Mouse (Mus musculus) heart, adult 2 months (tissue): ENCODE data around the gene Scgb1a1.

Experiments used
- CTCF ChIP-seq: fragments of 200-600 bp; IDR thresholded peaks from 2 replicates; pipeline ENCODE4 v1.8.1; 2022; ENCODE audit warnings: antibody characterized with exemption, mild to moderate bottlenecking, moderate library complexity
- EP300 ChIP-seq: fragments of 200-500 bp; IDR thresholded peaks from 2 replicates; pipeline ENCODE4 v1.6.1; 2011; ENCODE audit warnings: low read depth, low read length, control low read depth; ENCODE audit not compliant: insufficient read depth
- POLR2A ChIP-seq: fragments of 200-500 bp; IDR thresholded peaks from 2 replicates; pipeline ENCODE4 v1.6.1; 2011; ENCODE audit warnings: mild to moderate bottlenecking, low read depth, low read length, control low read depth; ENCODE audit not compliant: insufficient read depth

DNA sequence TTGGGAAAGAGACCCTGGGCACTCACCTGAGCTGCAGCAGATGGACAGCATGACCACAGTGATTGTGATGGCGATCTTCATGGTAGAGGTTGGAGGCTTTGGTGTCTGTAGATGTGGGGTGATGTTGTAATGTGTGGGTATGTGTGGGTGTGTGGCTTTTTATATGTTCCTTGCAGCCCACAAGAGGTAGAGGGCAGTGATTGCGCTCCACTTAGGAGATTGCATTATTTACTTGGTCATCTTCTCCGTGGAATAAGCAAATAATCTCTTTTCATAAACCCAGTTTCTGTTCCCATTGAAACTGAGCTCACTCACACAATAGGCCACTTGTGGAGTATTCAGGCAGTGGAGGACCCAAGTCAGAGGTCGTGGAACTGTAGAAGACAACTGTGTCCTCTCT lies at the start of gene Scgb1a1:
- TF ChIP-seq CTCF (no peak), POLR2A (no peak), EP300 (no peak)
